Mouse (Mus musculus): Measurements from ENCODE around the gene Cap2.

- TF ChIP-seq CTCF (IDR thresholded peaks at IDR 0.05; ENCODE audit: extremely low read depth, insufficient read length, insufficient replicate concordance, low read depth, low read length) (no peak), POLR2A (IDR thresholded peaks at IDR 0.05; ENCODE audit: low read depth, low read length) (no peak)
Measured at GRCm38 (mm10) chr13:46663461-46663964, 161.9 kb downstream of the Cap2 start.

All from small intestine, adult 2 months (tissue).